Mouse (Mus musculus): ENCODE measurements around the gene Rora. TPM values are rescaled to one million over a fixed set of nuclear protein-coding genes. Genes with fewer than 3 reads are reported as not detected.

The Rora gene
- polyA plus RNA-seq, 1 experiment from 2014 or later, result 8.9 TPM

GRCm38 (mm10) chr9:68976136-68976535 is 322.6 kb downstream of the Rora start:
- Histone ChIP-seq H3K27me3 (peaks cover 22% of the 10 kb centered on the region), H3K4me2 (replicated peaks) (no peak overlapping the region), H3K4me3 (no peak overlapping the region), H3K27ac (replicated peaks) (no peak overlapping the region), H3K4me1 (peaks cover 22% of the 10 kb centered on the region), H3K9ac (replicated peaks) (no peak overlapping the region), H3K36me3 (no peaks in the 10 kb centered on the region), H3K9me3 (no peaks in the 10 kb centered on the region)
- no peak for ATAC-seq (ENCODE audit: low FRiP score, low read depth)
- 33% methylated on average over 5 of the region's 5 CpGs for WGBS

DNA sequence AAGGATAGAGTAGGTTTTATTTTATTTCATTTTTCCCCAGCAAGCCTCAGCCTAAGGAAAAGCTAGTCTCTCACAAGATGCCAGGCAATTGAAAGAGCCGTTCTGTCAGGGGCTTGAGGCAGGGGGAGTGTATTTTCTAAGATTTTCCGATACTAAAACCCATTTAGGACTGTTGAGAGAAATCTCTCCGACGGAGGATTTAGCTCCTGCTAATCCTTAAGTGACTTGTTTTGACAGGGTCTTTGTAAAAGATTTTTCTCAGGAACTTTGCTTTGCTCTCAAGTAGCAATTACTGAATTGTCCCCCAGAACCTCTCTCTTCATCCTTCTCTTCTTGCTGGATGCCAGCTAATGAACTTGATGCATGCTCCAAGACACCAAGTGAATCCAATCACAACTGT is 323.3 kb downstream of the Rora start:
- H3K4me1 ChIP-seq, result peaks cover 22% of the 10 kb centered on the region
- WGBS, result 12% methylated on average over 4 of the region's 4 CpGs
- H3K9ac ChIP-seq (replicated peaks), result no peak overlapping the region
- H3K27me3 ChIP-seq, result peaks cover 28% of the 10 kb centered on the region
- no peaks in the 10 kb centered on the region for H3K9me3 ChIP-seq
- no peaks in the 10 kb centered on the region for H3K36me3 ChIP-seq
- H3K27ac ChIP-seq (replicated peaks), result peak overlapping the region; percentile 12; the same call in 1 of the 2 replicates
- H3K4me3 ChIP-seq, result no peak overlapping the region
- H3K4me2 ChIP-seq (replicated peaks), result no peak overlapping the region
- ATAC-seq (ENCODE audit: low FRiP score, low read depth), result no peak

DNA sequence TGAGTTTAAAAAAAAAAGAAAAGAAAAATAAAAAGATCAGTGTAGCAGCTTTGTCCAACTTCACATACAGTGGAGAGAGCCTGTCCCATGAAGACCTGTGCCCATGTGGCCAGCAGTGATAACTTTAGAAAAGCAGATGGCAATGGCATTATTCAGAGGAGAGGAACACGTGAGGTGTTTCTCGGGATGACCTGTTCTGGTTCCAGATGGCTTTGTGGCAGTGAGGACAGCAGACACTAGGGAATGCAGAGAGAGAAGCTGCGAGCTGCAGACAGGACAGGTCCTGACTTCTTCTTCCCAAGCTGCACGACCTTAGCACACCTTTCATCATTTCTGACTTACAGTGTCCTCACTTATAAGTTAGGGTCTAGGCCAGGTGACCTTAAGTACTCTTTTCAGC is 325.1 kb downstream of the Rora start:
- Histone ChIP-seq H3K36me3 (no peaks in the 10 kb centered on the region), H3K9me3 (no peaks in the 10 kb centered on the region), H3K9ac (replicated peaks) (no peak overlapping the region), H3K4me3 (no peak overlapping the region), H3K27me3 (peaks cover 31% of the 10 kb centered on the region), H3K4me2 (replicated peaks) (no peak overlapping the region), H3K4me1 (peaks cover 30% of the 10 kb centered on the region), H3K27ac (replicated peaks) (no peak overlapping the region)
- WGBS, result 66% methylated on average over 4 of the region's 4 CpGs
- ATAC-seq (ENCODE audit: low FRiP score, low read depth), result no peak

- H3K36me3 ChIP-seq, result no peaks in the 10 kb centered on the region
- no peak overlapping the region for H3K9ac ChIP-seq (replicated peaks)
- H3K4me2 ChIP-seq (replicated peaks), result no peak overlapping the region
- H3K27ac ChIP-seq (replicated peaks), result no peak overlapping the region
- no peak overlapping the region for H3K4me3 ChIP-seq
- H3K4me1 ChIP-seq, result peaks cover 30% of the 10 kb centered on the region
- no peaks in the 10 kb centered on the region for H3K9me3 ChIP-seq
- H3K27me3 ChIP-seq, result peaks cover 45% of the 10 kb centered on the region
- 77% methylated on average over 4 of the region's 4 CpGs for WGBS
- ATAC-seq (ENCODE audit: low FRiP score, low read depth), result no peak
Observed at GRCm38 (mm10) chr9:68980041-68980440, 326.5 kb downstream of the Rora start.

- H3K36me3 ChIP-seq, result no peaks in the 10 kb centered on the region
- no peak for ATAC-seq (ENCODE audit: low FRiP score, low read depth)
- H3K4me3 ChIP-seq, result no peak overlapping the region
- H3K4me2 ChIP-seq (replicated peaks), result no peak overlapping the region
- WGBS, result 82% methylated on average over 6 of the region's 6 CpGs
- H3K9me3 ChIP-seq, result no peaks in the 10 kb centered on the region
- no peak overlapping the region for H3K27ac ChIP-seq (replicated peaks)
- H3K27me3 ChIP-seq, result peaks cover 43% of the 10 kb centered on the region
- peaks cover 18% of the 10 kb centered on the region; the same call in 1 of the 2 replicates for H3K4me1 ChIP-seq
- no peak overlapping the region for H3K9ac ChIP-seq (replicated peaks)
Observed at GRCm38 (mm10) chr9:68985046-68985445, 331.5 kb downstream of the Rora start.

- Histone ChIP-seq H3K27me3 (peaks cover 41% of the 10 kb centered on the region), H3K4me2 (replicated peaks) (no peak overlapping the region), H3K36me3 (no peaks in the 10 kb centered on the region), H3K4me3 (no peak overlapping the region), H3K9me3 (no peaks in the 10 kb centered on the region), H3K4me1 (peaks cover 18% of the 10 kb centered on the region), H3K9ac (replicated peaks) (no peak overlapping the region), H3K27ac (replicated peaks) (no peak overlapping the region)
- no peak for ATAC-seq (ENCODE audit: low FRiP score, low read depth)
- 9% methylated on average over 3 of the region's 3 CpGs for WGBS
Observed at GRCm38 (mm10) chr9:68985796-68986195, 332.2 kb downstream of the Rora start.

DNA sequence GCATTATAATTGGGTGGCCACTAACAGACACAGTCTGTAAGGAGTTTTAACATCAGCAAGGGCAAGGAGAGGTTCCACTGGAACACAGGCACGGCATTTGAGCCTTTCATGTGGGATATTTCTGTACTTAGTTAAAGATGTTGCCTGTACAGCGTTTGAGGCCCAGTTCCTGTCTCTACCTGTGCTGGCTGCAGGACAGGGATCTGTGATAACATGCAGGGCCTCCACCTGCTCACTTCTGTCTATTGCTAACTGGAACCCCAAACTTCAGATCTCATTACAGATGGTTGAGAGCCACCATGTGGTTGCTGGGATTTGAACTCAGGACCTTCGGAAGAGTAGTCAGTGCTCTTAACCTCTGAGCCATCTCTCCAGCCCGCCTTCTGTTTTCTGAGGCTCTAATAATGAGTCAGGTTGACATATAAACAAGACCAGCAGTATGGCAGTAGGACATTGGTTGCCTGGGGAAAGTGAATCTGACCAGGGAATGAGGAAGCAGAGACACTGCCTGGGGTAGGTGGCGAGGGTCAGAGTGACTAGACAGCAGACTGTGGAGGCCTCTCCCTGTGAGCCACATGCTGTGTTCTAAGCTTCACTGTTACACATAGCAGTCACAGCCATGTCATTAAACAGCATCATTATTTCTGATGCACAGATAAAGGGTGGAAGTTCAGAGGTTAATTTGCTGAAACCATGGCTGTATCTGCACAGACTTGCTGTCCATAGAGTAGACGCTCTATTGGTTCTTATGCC is 333.9 kb downstream of the Rora start:
- Histone ChIP-seq H3K4me3 (no peak overlapping the region), H3K27me3 (peaks cover 33% of the 10 kb centered on the region), H3K9me3 (no peaks in the 10 kb centered on the region), H3K9ac (replicated peaks) (no peak overlapping the region), H3K4me1 (peaks cover 16% of the 10 kb centered on the region), H3K4me2 (replicated peaks) (no peak overlapping the region), H3K36me3 (no peaks in the 10 kb centered on the region), H3K27ac (replicated peaks) (no peak overlapping the region)
- 85% methylated on average over 6 of the region's 6 CpGs for WGBS
- ATAC-seq (ENCODE audit: low FRiP score, low read depth), result no peak

DNA sequence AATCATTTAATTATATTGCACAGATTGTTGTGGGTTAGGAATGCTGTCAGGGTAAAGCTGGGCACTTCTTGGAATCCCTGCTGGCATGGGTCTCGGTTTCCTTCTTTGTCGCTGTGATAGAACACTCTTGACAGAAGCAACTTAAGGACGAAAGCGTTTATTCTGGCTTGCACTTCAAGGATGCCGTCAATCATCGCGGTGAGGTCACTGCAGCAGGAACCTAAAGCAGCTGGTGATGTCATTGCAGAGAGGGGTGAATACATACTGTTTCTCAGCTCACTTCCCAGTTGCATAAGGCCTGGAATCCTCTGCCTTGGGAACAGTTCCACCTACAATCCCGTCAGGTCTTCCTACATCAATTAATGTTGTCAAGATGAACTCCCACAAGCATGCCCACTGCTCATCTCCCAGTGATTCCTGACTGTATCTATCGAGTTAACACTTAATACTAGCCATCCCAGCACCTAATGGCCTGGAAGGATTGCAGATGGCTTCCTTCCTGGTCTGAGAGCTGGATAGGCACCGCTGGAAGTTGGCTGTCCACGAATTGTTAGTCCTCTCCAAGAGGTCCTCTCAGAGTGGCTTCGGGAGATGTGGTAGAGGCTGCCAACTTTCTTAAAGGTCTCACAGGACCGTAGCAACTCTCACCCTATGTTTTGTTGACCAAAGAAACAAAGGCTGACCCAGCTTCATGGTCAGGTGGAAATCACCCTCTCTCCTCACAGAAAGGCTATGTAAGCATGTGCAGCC is 334.8 kb downstream of the Rora start:
- Histone ChIP-seq H3K9me3 (no peaks in the 10 kb centered on the region), H3K27me3 (peaks cover 33% of the 10 kb centered on the region), H3K4me1 (peaks cover 12% of the 10 kb centered on the region), H3K36me3 (no peaks in the 10 kb centered on the region), H3K4me2 (replicated peaks) (no peak overlapping the region), H3K9ac (replicated peaks) (no peak overlapping the region), H3K27ac (replicated peaks) (no peak overlapping the region), H3K4me3 (no peak overlapping the region)
- no peak for ATAC-seq (ENCODE audit: low FRiP score, low read depth)
- WGBS, result 86% methylated on average over 13 of the region's 13 CpGs

DNA sequence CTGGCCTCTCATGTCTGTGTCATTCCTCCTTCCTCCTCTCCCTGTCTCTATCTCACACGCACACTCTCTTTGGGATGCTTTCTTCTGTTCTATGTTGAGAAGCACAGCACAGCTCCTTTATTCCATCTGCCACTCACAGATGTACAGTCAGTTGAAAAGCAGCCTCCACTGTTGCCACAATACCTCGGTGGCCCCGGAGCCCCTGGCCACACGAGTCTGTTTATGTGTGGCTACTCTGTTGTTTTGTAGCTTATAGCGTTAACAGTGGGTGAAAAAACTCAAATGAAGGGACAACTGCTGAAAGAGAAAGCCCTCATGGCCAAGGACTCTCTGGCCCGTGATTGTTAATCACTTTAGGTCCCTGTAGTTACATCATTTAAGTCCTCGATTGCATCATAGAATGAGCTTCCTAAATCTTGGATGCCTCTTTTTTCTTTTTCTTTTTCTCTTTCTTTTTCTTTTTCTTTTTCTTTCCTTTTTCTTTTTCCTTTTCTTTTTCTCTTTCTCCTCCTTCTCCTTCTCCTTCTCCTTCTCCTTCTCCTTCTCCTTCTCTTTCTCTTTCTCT is 336.4 kb downstream of the Rora start:
- peaks cover 18% of the 10 kb centered on the region for H3K27me3 ChIP-seq
- no peak for ATAC-seq (ENCODE audit: low FRiP score, low read depth)
- 62% methylated on average over 7 of the region's 7 CpGs for WGBS

DNA sequence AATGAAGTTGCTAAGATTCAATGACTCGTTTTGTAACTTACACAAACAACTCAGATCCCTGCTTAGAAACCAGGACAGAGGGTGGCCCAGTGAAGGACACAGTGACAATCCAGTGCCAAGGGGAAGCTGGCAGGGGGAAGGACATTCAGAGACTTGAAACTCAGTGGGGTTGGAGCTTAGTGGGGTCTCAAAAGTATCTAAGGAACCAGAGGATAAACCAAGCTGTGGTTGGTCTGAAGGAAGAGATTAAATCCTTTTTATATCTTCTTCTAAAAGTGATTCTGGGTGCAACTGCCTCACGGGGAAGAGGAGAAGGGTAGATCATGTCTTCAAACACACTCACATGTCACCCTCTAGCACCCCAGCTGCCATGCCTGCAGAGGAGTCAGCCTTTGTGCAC is 340.3 kb downstream of the Rora start:
- peaks cover 5% of the 10 kb centered on the region; the same call in 1 of the 2 replicates for H3K4me1 ChIP-seq
- 57% methylated on average over 2 of the region's 2 CpGs for WGBS

More for the DNA sequence above, 336.4 kb downstream of the Rora start:
- no peak overlapping the region for H3K4me2 ChIP-seq (replicated peaks)
- peaks cover 12% of the 10 kb centered on the region for H3K4me1 ChIP-seq
- no peaks in the 10 kb centered on the region for H3K36me3 ChIP-seq
- no peaks in the 10 kb centered on the region for H3K9me3 ChIP-seq
- no peak overlapping the region for H3K9ac ChIP-seq (replicated peaks)
- H3K27ac ChIP-seq (replicated peaks), result no peak overlapping the region
- no peak overlapping the region for H3K4me3 ChIP-seq

DNA sequence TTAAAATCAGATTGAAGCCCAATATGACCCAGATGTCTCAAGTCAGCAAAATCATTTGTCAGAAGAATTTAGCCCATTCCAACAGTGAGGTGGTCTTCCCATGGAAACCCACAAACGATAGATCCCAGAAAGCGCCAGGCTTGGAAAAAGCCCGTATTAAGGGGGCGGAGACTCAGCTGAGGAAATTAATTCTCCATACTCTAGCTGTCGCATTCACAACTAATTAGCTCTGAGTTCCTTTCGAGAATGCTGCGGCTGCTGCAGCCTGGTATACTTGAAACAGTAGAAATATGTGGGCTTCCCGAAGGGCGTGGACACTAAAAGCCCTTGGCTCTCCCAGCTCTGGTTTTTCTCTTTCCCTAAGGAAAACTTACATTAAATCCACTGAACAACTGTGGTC is 345.4 kb downstream of the Rora start:
- H3K4me2 ChIP-seq (replicated peaks), result no peak overlapping the region
- ATAC-seq (ENCODE audit: low FRiP score, low read depth), result no peak
- H3K27ac ChIP-seq (replicated peaks), result no peak overlapping the region
- no peaks in the 10 kb centered on the region for H3K27me3 ChIP-seq
- no peaks in the 10 kb centered on the region; the same call in 1 of the 2 replicates for H3K9me3 ChIP-seq
- WGBS, result 93% methylated on average over 9 of the region's 9 CpGs
- H3K4me1 ChIP-seq, result no peaks in the 10 kb centered on the region
- no peaks in the 10 kb centered on the region for H3K36me3 ChIP-seq
- H3K9ac ChIP-seq (replicated peaks), result no peak overlapping the region
- no peak overlapping the region for H3K4me3 ChIP-seq

More for the DNA sequence above, 340.3 kb downstream of the Rora start:
- no peaks in the 10 kb centered on the region for H3K36me3 ChIP-seq
- H3K4me2 ChIP-seq (replicated peaks), result no peak overlapping the region
- no peak for ATAC-seq (ENCODE audit: low FRiP score, low read depth)
- no peak overlapping the region for H3K9ac ChIP-seq (replicated peaks)
- H3K4me3 ChIP-seq, result no peak overlapping the region
- no peak overlapping the region for H3K27ac ChIP-seq (replicated peaks)
- no peaks in the 10 kb centered on the region; the same call in 1 of the 2 replicates for H3K9me3 ChIP-seq
- H3K27me3 ChIP-seq, result peaks cover 6% of the 10 kb centered on the region

DNA sequence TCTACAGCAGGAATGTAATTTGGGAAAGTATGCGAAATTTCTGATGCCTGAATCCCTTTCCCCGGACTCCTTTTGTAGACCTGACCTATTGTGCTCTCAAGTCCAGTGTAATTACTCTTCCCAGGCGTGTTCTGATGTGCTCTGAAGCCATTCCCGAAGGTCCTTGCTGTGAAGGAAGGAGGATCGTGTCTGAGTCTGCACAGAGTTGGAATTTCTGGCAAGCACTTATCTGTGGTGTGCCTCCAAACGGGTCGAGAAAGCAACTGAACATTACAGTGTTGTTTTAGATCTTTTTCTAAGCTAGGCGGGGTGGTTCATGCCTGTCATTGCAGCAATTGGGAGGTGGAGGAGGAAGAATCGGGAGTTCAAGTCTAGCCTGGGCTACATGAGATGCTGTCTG is 350.9 kb downstream of the Rora start:
- Histone ChIP-seq H3K4me1 (no peaks in the 10 kb centered on the region), H3K36me3 (no peaks in the 10 kb centered on the region), H3K9me3 (no peaks in the 10 kb centered on the region), H3K4me2 (replicated peaks) (no peak overlapping the region), H3K27ac (replicated peaks) (no peak overlapping the region), H3K27me3 (no peaks in the 10 kb centered on the region), H3K4me3 (no peak overlapping the region), H3K9ac (replicated peaks) (no peak overlapping the region)
- ATAC-seq (ENCODE audit: low FRiP score, low read depth), result no peak
- 79% methylated on average over 9 of the region's 9 CpGs for WGBS

Measured in midbrain, embryonic 12.5 days (tissue).